Mouse (Mus musculus): ENCODE results near the gene Kirrel2. TPM values are rescaled to one million over a fixed set of nuclear protein-coding genes. Genes with fewer than 3 reads are reported as not detected.

Kirrel2 gene
- polyA plus RNA-seq, 1 experiment from 2014 or later, result 0.15 TPM

DNA sequence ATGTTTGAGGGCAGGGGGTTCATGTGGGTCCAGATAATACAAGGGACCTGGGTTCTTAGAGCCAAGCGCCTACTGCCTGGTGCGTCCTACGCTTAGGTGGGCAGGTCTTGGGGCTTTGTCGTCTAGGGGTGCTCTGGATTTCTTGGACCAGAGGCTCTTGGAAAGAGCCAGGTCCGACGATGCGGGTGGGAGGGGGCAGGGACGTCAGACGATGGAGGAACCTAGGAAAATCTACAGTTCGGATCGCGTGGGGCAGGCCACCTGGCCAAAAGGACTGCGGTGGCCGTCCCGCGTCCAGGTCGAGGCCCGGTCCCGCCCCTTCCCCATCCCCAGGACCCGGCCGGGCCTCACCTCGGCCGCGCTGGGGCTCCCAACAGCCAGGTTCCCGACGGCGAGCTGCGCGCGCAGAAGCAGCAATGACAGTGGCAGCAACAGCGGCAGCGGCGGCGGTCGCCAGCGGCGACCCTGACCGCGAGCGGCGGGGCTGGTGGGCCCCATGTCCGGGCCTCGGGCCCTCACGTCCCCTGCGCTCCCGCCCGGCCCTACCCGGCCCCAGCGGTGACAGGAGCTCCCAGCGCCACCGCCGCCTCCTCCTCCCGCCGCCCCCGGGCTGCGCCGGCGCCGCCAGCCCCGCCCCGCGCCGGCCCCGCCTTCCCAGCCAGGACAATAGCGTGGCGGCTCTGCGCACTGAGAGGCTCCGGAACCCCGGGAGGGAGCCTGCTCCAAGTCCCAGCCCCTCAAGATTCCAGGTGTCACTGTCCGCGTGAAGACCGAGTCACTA lies 12.3 kb downstream of the Kirrel2 start, which contains the start of gene Aplp1:
Gene Aplp1 (minus strand): TSS at position 565 of the 781 bp plus-strand sequence.
- WGBS, result under 1% methylated on average over 57 of the region's 72 CpGs
- Histone ChIP-seq H3K27ac (replicated peaks) (peak within 1 kb of the TSS; percentile 97), H3K36me3 (peaks cover 28% of the 10 kb centered on the region), H3K9ac (replicated peaks) (peak within 1 kb of the TSS; percentile 97), H3K27me3 (replicated peaks) (no peaks in the 10 kb centered on the region), H3K4me1 (peaks cover 43% of the 10 kb centered on the region), H3K4me2 (peak within 1 kb of the TSS; percentile 84), H3K9me3 (replicated peaks) (no peaks in the 10 kb centered on the region), H3K4me3 (replicated peaks) (peak within 1 kb of the TSS; percentile 83)
- peak; percentile 87 for ATAC-seq (ENCODE audit: low FRiP score)

GRCm38 (mm10) chr7:30444154-30444970 lies 13.1 kb downstream of the Kirrel2 start:
- H3K36me3 ChIP-seq, result peaks cover 35% of the 10 kb centered on the region
- H3K4me3 ChIP-seq (replicated peaks), result peak overlapping the region; percentile 83
- H3K27ac ChIP-seq (replicated peaks), result peak overlapping the region; percentile 97
- WGBS, result under 1% methylated on average over 38 of the region's 38 CpGs
- H3K9ac ChIP-seq (replicated peaks), result peak overlapping the region; percentile 97
- peaks cover 43% of the 10 kb centered on the region for H3K4me1 ChIP-seq
- H3K9me3 ChIP-seq (replicated peaks), result no peaks in the 10 kb centered on the region
- peak; percentile 65 for ATAC-seq (ENCODE audit: low FRiP score)
- H3K4me2 ChIP-seq, result peak overlapping the region; percentile 84
- no peaks in the 10 kb centered on the region for H3K27me3 ChIP-seq (replicated peaks)

GRCm38 (mm10) chr7:30443696-30444095 lies 13.8 kb downstream of the Kirrel2 start:
- no peak overlapping the region; the same call in 1 of the 2 replicates for H3K27ac ChIP-seq (replicated peaks)
- H3K4me3 ChIP-seq (replicated peaks), result peak overlapping the region; percentile 83
- 16% methylated on average over 9 of the region's 9 CpGs for WGBS
- H3K9me3 ChIP-seq (replicated peaks), result no peaks in the 10 kb centered on the region
- H3K27me3 ChIP-seq (replicated peaks), result no peaks in the 10 kb centered on the region
- peaks cover 43% of the 10 kb centered on the region for H3K4me1 ChIP-seq
- peak overlapping the region; percentile 84 for H3K4me2 ChIP-seq
- H3K36me3 ChIP-seq, result peaks cover 42% of the 10 kb centered on the region
- ATAC-seq (ENCODE audit: low FRiP score), result no peak
- H3K9ac ChIP-seq (replicated peaks), result peak overlapping the region; percentile 97

DNA sequence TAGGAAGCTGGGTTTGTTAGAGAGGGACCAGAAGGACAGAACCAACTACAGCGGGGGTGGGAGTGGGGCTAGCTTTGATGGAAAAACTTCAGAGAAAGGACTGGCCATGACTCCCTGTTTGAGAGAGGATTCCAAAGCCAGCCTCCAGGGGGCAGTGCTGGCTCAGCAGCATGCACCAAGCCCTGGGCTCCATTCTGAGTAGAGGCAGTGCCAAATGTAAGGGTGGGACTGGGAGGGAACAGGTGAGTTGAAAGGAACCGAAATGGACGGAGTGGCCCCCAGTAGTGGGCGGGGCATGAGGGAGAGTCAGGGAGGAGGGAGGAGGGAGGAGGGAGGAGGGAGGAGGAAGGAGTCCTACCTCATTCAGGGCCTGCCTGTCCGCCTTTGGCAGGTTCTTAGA lies 16.8 kb downstream of the Kirrel2 start:
- H3K4me3 ChIP-seq (replicated peaks), result no peak overlapping the region
- no peak overlapping the region for H3K9ac ChIP-seq (replicated peaks)
- no peaks in the 10 kb centered on the region for H3K9me3 ChIP-seq (replicated peaks)
- H3K27ac ChIP-seq (replicated peaks), result no peak overlapping the region
- WGBS, result 14% methylated on average over 5 of the region's 5 CpGs
- no peak for ATAC-seq (ENCODE audit: low FRiP score)
- no peak overlapping the region for H3K4me2 ChIP-seq
- peaks cover 32% of the 10 kb centered on the region for H3K4me1 ChIP-seq
- H3K27me3 ChIP-seq (replicated peaks), result no peaks in the 10 kb centered on the region
- peaks cover 65% of the 10 kb centered on the region for H3K36me3 ChIP-seq

DNA sequence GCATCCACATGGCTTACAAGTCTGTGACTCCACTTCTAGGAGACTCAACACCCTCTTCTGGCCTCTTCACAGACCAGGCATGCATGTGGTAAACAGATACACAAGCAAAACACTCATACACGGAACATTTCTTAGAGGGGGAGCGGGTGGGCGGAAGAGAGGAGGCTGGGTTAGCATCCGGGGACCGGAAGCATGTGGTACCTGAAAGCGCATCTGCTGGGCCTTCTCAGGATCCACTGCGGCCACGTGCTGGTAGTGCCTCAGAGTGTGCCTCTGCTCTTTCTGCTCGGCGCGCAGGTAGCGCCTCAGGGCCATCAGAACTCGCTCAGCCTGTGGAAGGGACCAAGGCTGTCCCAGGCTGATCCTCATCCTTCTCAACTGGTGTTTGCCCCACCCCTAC lies 17.8 kb downstream of the Kirrel2 start:
- Histone ChIP-seq H3K9ac (replicated peaks) (no peak overlapping the region), H3K36me3 (peaks cover 74% of the 10 kb centered on the region), H3K4me2 (no peak overlapping the region), H3K27ac (replicated peaks) (no peak overlapping the region), H3K4me1 (peaks cover 31% of the 10 kb centered on the region), H3K4me3 (replicated peaks) (no peak overlapping the region), H3K9me3 (replicated peaks) (no peaks in the 10 kb centered on the region), H3K27me3 (replicated peaks) (no peaks in the 10 kb centered on the region)
- ATAC-seq (ENCODE audit: low FRiP score), result no peak
- 83% methylated on average over 13 of the region's 13 CpGs for WGBS

DNA sequence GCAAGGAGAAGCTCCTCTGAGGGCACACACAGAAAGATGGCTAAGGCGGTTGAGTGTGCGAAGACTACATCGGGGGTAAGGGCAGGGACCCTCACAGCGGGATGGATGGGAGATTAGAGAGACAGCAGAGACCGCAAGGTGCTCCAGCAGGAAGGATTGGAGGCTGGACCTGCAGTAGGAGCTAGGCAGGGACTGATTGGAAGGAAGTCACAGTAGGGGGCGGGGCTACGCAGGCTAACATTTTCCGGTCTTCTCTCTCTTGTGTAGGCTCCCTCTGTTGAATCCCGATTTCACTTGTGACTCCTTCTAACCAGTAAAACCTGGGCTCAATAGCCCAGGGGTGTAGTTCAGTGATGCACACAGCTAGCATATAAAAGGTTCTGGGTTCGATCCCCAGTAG lies 20.6 kb downstream of the Kirrel2 start:
- Histone ChIP-seq H3K36me3 (peaks cover 60% of the 10 kb centered on the region), H3K27ac (replicated peaks) (no peak overlapping the region), H3K4me2 (no peak overlapping the region), H3K4me3 (replicated peaks) (no peak overlapping the region), H3K9ac (replicated peaks) (no peak overlapping the region), H3K27me3 (replicated peaks) (no peaks in the 10 kb centered on the region), H3K9me3 (replicated peaks) (no peaks in the 10 kb centered on the region), H3K4me1 (peaks cover 3% of the 10 kb centered on the region; the same call in 1 of the 2 replicates)
- whole genome bisulfite sequencing, result 21% methylated on average over 10 of the region's 10 CpGs
- ATAC-seq (ENCODE audit: low FRiP score), result no peak

GRCm38 (mm10) chr7:30435156-30435555 lies 22.3 kb downstream of the Kirrel2 start:
- Histone ChIP-seq H3K4me3 (replicated peaks) (no peak overlapping the region), H3K9me3 (replicated peaks) (no peaks in the 10 kb centered on the region), H3K9ac (replicated peaks) (no peak overlapping the region), H3K4me2 (no peak overlapping the region), H3K36me3 (peaks cover 46% of the 10 kb centered on the region), H3K4me1 (0 out of 2 replicates have a peak, but pooled peaks cover 4% of the 10 kb centered on the region), H3K27me3 (replicated peaks) (no peaks in the 10 kb centered on the region), H3K27ac (replicated peaks) (no peak overlapping the region)
- WGBS, result 46% methylated on average over 9 of the region's 9 CpGs
- ATAC-seq (ENCODE audit: low FRiP score), result no peak

- H3K36me3 ChIP-seq, result peaks cover 41% of the 10 kb centered on the region
- no peaks in the 10 kb centered on the region for H3K27me3 ChIP-seq (replicated peaks)
- no peak for ATAC-seq (ENCODE audit: low FRiP score)
Observed at GRCm38 (mm10) chr7:30434701-30435100, 22.8 kb downstream of the Kirrel2 start.

GRCm38 (mm10) chr7:30434238-30434637 lies 23.3 kb downstream of the Kirrel2 start:
- 8% methylated on average over 10 of the region's 10 CpGs for WGBS
- peaks cover 37% of the 10 kb centered on the region for H3K36me3 ChIP-seq
- no peak overlapping the region for H3K4me3 ChIP-seq (replicated peaks)
- H3K4me2 ChIP-seq, result no peak overlapping the region
- H3K27ac ChIP-seq (replicated peaks), result no peak overlapping the region
- no peaks in the 10 kb centered on the region for H3K9me3 ChIP-seq (replicated peaks)
- no peak for ATAC-seq (ENCODE audit: low FRiP score)
- H3K4me1 ChIP-seq, result 0 out of 2 replicates have a peak, but pooled peaks cover 4% of the 10 kb centered on the region
- H3K9ac ChIP-seq (replicated peaks), result no peak overlapping the region
- no peaks in the 10 kb centered on the region for H3K27me3 ChIP-seq (replicated peaks)

More at GRCm38 (mm10) chr7:30434701-30435100, 22.8 kb downstream of the Kirrel2 start:
- Histone ChIP-seq H3K4me1 (0 out of 2 replicates have a peak, but pooled peaks cover 4% of the 10 kb centered on the region), H3K4me2 (no peak overlapping the region), H3K4me3 (replicated peaks) (no peak overlapping the region), H3K27ac (replicated peaks) (no peak overlapping the region), H3K9me3 (replicated peaks) (no peaks in the 10 kb centered on the region), H3K9ac (replicated peaks) (no peak overlapping the region)
- whole genome bisulfite sequencing, result 69% methylated on average over 10 of the region's 10 CpGs

DNA sequence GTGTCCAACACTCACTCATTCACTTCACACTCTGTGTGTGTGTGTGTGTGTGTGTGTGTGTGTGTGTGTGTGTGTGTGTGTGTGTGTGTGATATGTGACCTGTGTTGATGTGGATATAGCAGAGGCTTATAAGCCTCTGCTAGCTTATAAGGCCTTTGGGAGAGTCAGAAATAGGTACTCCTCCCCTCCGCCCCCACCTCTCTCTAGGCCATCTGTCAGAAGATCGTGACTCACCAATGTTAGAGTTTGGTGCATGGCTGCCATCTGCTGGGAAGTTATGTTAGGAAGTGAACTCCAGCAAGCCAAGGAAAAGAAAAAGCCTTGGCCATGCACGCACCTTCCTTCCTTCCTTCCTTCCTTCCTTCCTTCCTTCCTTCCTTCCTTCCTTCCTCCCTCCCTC lies 25.7 kb downstream of the Kirrel2 start:
- Histone ChIP-seq H3K4me3 (replicated peaks) (no peak overlapping the region), H3K27me3 (replicated peaks) (no peaks in the 10 kb centered on the region), H3K4me1 (0 out of 2 replicates have a peak, but pooled peaks cover 4% of the 10 kb centered on the region), H3K9ac (replicated peaks) (no peak overlapping the region), H3K27ac (replicated peaks) (no peak overlapping the region), H3K36me3 (peaks cover 19% of the 10 kb centered on the region), H3K9me3 (replicated peaks) (no peaks in the 10 kb centered on the region), H3K4me2 (no peak overlapping the region)
- ATAC-seq (ENCODE audit: low FRiP score), result peak; percentile 61; the same call in 1 of the 2 replicates
- 17% methylated on average over 3 of the region's 3 CpGs for WGBS

DNA sequence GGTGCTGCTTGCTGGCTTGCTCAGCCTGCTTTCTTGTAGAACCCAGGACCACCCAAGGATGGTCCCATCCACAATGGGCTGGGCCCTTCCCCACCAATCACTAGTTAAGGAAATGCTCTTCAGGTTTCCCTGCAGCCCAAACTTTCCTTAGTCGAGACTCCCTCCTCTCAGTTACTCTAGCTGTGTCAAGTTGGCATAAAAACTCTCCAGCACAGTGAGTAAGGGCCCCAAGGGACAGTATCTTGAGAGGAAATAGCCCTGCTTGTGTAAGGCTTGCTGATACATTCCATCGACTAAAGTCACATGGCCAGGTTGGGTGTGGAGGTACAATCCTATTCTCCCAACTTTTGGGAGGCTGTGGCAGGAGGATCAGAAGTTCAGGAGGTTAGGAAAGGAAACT lies 27.3 kb downstream of the Kirrel2 start:
- no peak overlapping the region for H3K4me2 ChIP-seq
- peaks cover 3% of the 10 kb centered on the region for H3K36me3 ChIP-seq
- H3K9me3 ChIP-seq (replicated peaks), result no peaks in the 10 kb centered on the region
- no peak for ATAC-seq (ENCODE audit: low FRiP score)
- H3K4me3 ChIP-seq (replicated peaks), result no peak overlapping the region
- H3K27ac ChIP-seq (replicated peaks), result no peak overlapping the region
- WGBS, result 58% methylated on average over 2 of the region's 2 CpGs
- H3K9ac ChIP-seq (replicated peaks), result no peak overlapping the region
- H3K27me3 ChIP-seq (replicated peaks), result no peaks in the 10 kb centered on the region
- 0 out of 2 replicates have a peak, but pooled peaks cover 4% of the 10 kb centered on the region for H3K4me1 ChIP-seq
